Mouse (Mus musculus) heart, postnatal 0 days (tissue): ENCODE measurements around the gene Ackr2. TPM values are rescaled to one million over a fixed set of nuclear protein-coding genes. Genes with fewer than 3 reads are reported as not detected.

Experiments
- ATAC-seq: fragments of 200-750 bp; cut with Nextera tagmentation; 2 replicates; pipeline ENCODE4 v1.8.0; 2017; ENCODE audit warnings: low read depth, moderate number of reproducible peaks, moderate library complexity; ENCODE audit not compliant: insufficient read depth
- DNase-seq: peaks from one replicate; pipeline ENCODE4 v3.0.0-alpha.2; 2016; ENCODE audit warnings: low spot score
- H3K27ac ChIP-seq: fragments of 300-500 bp; sonication (generic); 2 replicates; pipeline ENCODE4 v1.5.1; 2014; ENCODE audit warnings: low read depth, mild to moderate bottlenecking
- H3K27me3 ChIP-seq: fragments of 300-500 bp; sonication (generic); 2 replicates; pipeline ENCODE4 v1.6.1; 2014; ENCODE audit warnings: low read length, mixed read lengths; ENCODE audit not compliant: control insufficient read depth, insufficient read depth
- H3K36me3 ChIP-seq: fragments of 300-500 bp; sonication (generic); replicated peaks from 2 replicates; pipeline ENCODE4 v1.6.1; 2014; ENCODE audit warnings: low read length, mixed read lengths; ENCODE audit not compliant: control insufficient read depth, insufficient read depth
- H3K4me1 ChIP-seq: fragments of 300-500 bp; sonication (generic); 2 replicates; pipeline ENCODE4 v1.6.1; 2014; ENCODE audit warnings: antibody characterized with exemption; ENCODE audit not compliant: control insufficient read depth, insufficient read depth
- H3K4me2 ChIP-seq: fragments of 300-500 bp; sonication (generic); 2 replicates; pipeline ENCODE4 v1.6.1; 2014; ENCODE audit warnings: low read depth, mild to moderate bottlenecking, low read length, moderate library complexity
- H3K4me3 ChIP-seq: fragments of 300-500 bp; sonication (generic); 2 replicates; pipeline ENCODE4 v1.5.1; 2014; ENCODE audit warnings: low read depth, low read length
- H3K9ac ChIP-seq: fragments of 300-500 bp; sonication (generic); replicated peaks from 2 replicates; pipeline ENCODE4 v1.6.1; 2014; ENCODE audit warnings: low read depth, low read length, mixed read lengths
- H3K9me3 ChIP-seq: fragments of 300-500 bp; sonication (generic); replicated peaks from 2 replicates; pipeline ENCODE4 v1.6.1; 2016; ENCODE audit warnings: low read length; ENCODE audit not compliant: control insufficient read depth
- CTCF ChIP-seq: IDR thresholded peaks from 2 replicates; pipeline ENCODE4 v1.5.1; 2016; ENCODE audit warnings: antibody characterized with exemption, control low read depth, low read depth
- EP300 ChIP-seq: IDR thresholded peaks from 2 replicates; pipeline ENCODE4 v1.6.1; 2016; ENCODE audit warnings: antibody characterized with exemption, low read depth
- WGBS: fragments of 180-500 bp; shearing (Covaris S2); extraction: QIAGEN DNeasy Blood & Tissue Kit; methylation state at CpG from one replicate; pipeline ENCODE4 v1.1.7; 2014; 5-methylcytosine and 5-hydroxymethylcytosine counted together
- polyA plus RNA-seq: library from polyadenylated mRNA; unstranded; fragments of >200 nt; fragmentation: Nextera tagmentation; extraction: Ambion mirVana; gene quantifications from 2 replicates; pipeline ENCODE4 v1.2.1, GENCODE M21; 2015
- total RNA-seq: library from RNA; depleted of rRNA; stranded (reverse); fragments of >200 nt; gene quantifications from 2 replicates; pipeline ENCODE4 v1.2.3, GENCODE M21; 2014; ENCODE audit warnings: low replicate concordance; rRNA removed

The Ackr2 gene
- total and polyA plus RNA-seq, 2 experiments from 2014 or later, result 1.6 to 4.6 TPM

DNA sequence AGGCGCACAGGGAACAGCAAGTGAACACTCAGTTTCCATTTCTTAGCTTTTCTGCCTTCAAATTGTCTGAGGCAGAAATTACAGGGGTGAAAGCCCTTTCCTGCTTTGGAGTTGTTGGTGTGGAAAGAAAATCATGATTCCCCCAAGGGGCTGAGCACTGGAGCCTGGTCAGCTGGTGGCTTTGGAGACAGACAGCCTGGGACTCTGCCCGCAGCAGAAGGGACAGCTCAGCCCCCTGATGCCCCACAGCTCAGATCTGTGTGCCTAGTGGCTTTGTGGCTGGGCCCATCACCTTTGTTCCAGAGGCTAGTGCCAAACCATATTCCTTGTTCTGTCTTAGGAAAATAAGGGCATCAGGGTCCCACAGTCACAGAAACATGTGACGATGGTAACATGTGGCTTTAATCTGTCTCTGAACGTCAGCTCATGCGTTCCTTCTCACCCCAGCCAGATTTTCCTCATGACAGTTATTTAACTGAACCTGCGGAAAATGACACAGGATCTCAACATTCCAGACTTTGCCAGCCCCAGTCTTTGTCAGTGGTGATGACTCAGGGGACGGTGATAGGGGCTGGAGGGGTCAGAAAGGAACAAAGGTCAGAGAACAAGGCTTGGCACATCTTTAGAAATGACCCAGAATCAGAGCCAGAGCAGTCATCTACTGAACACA lies 61.9 kb downstream of the Ackr2 start:
- H3K9ac ChIP-seq, result no peak overlapping the region
- DNase-seq, result no peak
- ATAC-seq, result no peak
- H3K4me1 ChIP-seq, result no peaks in the 10 kb centered on the region
- H3K4me2 ChIP-seq, result no peak overlapping the region
- H3K27ac ChIP-seq, result peak overlapping the region; percentile 0; the same call in 1 of the 2 replicates
- TF ChIP-seq EP300, result no peak
- no peak for TF ChIP-seq CTCF
- no peaks in the 10 kb centered on the region for H3K9me3 ChIP-seq
- no peak overlapping the region for H3K4me3 ChIP-seq
- WGBS, result 44% methylated on average over 7 of the region's 7 CpGs
- no peaks in the 10 kb centered on the region for H3K27me3 ChIP-seq
- no peaks in the 10 kb centered on the region for H3K36me3 ChIP-seq

Other genes with a start within 250 kb of the Ackr2 start
- 3.8 and 9.4 TPM in 2 replicates for gene Sec22c, start 192.9 kb upstream of the Ackr2 start, total RNA-seq
- gene Sec22c, start 192.9 kb upstream of the Ackr2 start, polyA plus RNA-seq, result 3.9 and 4.1 TPM in 2 replicates
- gene Ss18l2, start 188.0 kb upstream of the Ackr2 start, total RNA-seq, result 109 and 136 TPM in 2 replicates
- gene Ss18l2, start 188.0 kb upstream of the Ackr2 start, polyA plus RNA-seq, result 362 and 379 TPM in 2 replicates
- gene Nktr, start 179.2 kb upstream of the Ackr2 start, total RNA-seq, result 44.0 and 44.8 TPM in 2 replicates
- 30.2 and 31.1 TPM in 2 replicates for gene Nktr, start 179.2 kb upstream of the Ackr2 start, polyA plus RNA-seq
- gene Zfp651, start 139.0 kb upstream of the Ackr2 start, total RNA-seq, result 34.5 and 69.3 TPM in 2 replicates
- 12.1 and 13.2 TPM in 2 replicates for gene Zfp651, start 139.0 kb upstream of the Ackr2 start, polyA plus RNA-seq
- gene Klhl40, start 120.7 kb upstream of the Ackr2 start, total RNA-seq, result 20.7 and 28.2 TPM in 2 replicates
- 12.6 and 14.5 TPM in 2 replicates for gene Klhl40, start 120.7 kb upstream of the Ackr2 start, polyA plus RNA-seq
- gene Hhatl, start 105.8 kb upstream of the Ackr2 start, total RNA-seq, result 62.3 and 75.4 TPM in 2 replicates
- 52.7 and 53.0 TPM in 2 replicates for gene Hhatl, start 105.8 kb upstream of the Ackr2 start, polyA plus RNA-seq
- gene Ccdc13, start 58.9 kb upstream of the Ackr2 start, total RNA-seq, result not detected in 2 replicates
- 0.34 and 0.41 TPM in 2 replicates for gene Ccdc13, start 58.9 kb upstream of the Ackr2 start, polyA plus RNA-seq
- gene Higd1a, start 40.0 kb upstream of the Ackr2 start, total RNA-seq, result 59.2 and 85.4 TPM in 2 replicates
- gene Higd1a, start 40.0 kb upstream of the Ackr2 start, polyA plus RNA-seq, result 319 and 332 TPM in 2 replicates
- gene Cyp8b1, start 17.9 kb downstream of the Ackr2 start, total RNA-seq, result not detected in 2 replicates
- gene Cyp8b1, start 17.9 kb downstream of the Ackr2 start, polyA plus RNA-seq, result not detected in 2 replicates
- gene Fam198a, start 52.6 kb downstream of the Ackr2 start, total RNA-seq, result 1.1 and 3.1 TPM in 2 replicates
- gene Fam198a, start 52.6 kb downstream of the Ackr2 start, polyA plus RNA-seq, result 0.78 and 0.85 TPM in 2 replicates
- 14.2 and 19.4 TPM in 2 replicates for gene Pomgnt2, start 98.8 kb downstream of the Ackr2 start, total RNA-seq
- gene Pomgnt2, start 98.8 kb downstream of the Ackr2 start, polyA plus RNA-seq, result 6.9 and 7.9 TPM in 2 replicates
- gene Snrk, start 218.9 kb downstream of the Ackr2 start, total RNA-seq, result 60.4 and 61.7 TPM in 2 replicates
- 39.5 and 40.3 TPM in 2 replicates for gene Snrk, start 218.9 kb downstream of the Ackr2 start, polyA plus RNA-seq